Mouse (Mus musculus) stomach, embryonic 15.5 days (tissue): ENCODE measurements at regions not wholly inside any gene's neighbourhood (a gene's known extent, or its start where the extent isn't known, plus 50 kb on each side); places are given as distances from the start of the nearest gene placed in this dataset.
A peak's percentile ranks its signal among the peaks of the same experiment; 100 is the strongest.

Experiments
- ATAC-seq: fragments of 200-750 bp; cut with Nextera tagmentation; 2 replicates; pipeline ENCODE4 v1.8.0; 2017; ENCODE audit warnings: low read depth, moderate number of reproducible peaks, moderate TSS enrichment; ENCODE audit not compliant: insufficient read depth, low FRiP score
- H3K27ac ChIP-seq: fragments of 300-500 bp; sonication (generic); 2 replicates; pipeline ENCODE4 v1.5.1; 2015; ENCODE audit warnings: mild to moderate bottlenecking, inconsistent platforms
- H3K27me3 ChIP-seq: fragments of 300-500 bp; sonication (generic); replicated peaks from 2 replicates; pipeline ENCODE4 v1.6.1; 2015; ENCODE audit warnings: inconsistent platforms
- H3K36me3 ChIP-seq: fragments of 300-500 bp; sonication (generic); 2 replicates; pipeline ENCODE4 v1.6.1; 2015; ENCODE audit warnings: inconsistent platforms
- H3K4me1 ChIP-seq: fragments of 300-500 bp; sonication (generic); 2 replicates; pipeline ENCODE4 v1.6.1; 2015; ENCODE audit warnings: inconsistent platforms
- H3K4me2 ChIP-seq: fragments of 300-500 bp; sonication (generic); 2 replicates; pipeline ENCODE4 v1.6.1; 2015; ENCODE audit warnings: mild to moderate bottlenecking, inconsistent platforms
- H3K4me3 ChIP-seq: fragments of 300-500 bp; sonication (generic); replicated peaks from 2 replicates; pipeline ENCODE4 v1.5.1; 2015; ENCODE audit warnings: inconsistent platforms
- H3K9ac ChIP-seq: fragments of 300-500 bp; sonication (generic); 2 replicates; pipeline ENCODE4 v1.6.1; 2015; ENCODE audit warnings: inconsistent platforms
- H3K9me3 ChIP-seq: fragments of 300-500 bp; sonication (generic); 2 replicates; pipeline ENCODE4 v1.6.1; 2016; ENCODE audit warnings: inconsistent platforms
- WGBS: fragments of 180-500 bp; shearing (Covaris S2); methylation state at CpG from one replicate; pipeline ENCODE4 v1.1.7; 2015; 5-methylcytosine and 5-hydroxymethylcytosine counted together

GRCm38 (mm10) chr6:51168775-51169695 is 263.4 kb upstream of the Nfe2l3 start:
- H3K4me1 ChIP-seq = peaks cover 8% of the 10 kb centered on the region
- 9% methylated on average over 38 of the region's 38 CpGs for WGBS
- H3K27me3 ChIP-seq = no peaks in the 10 kb centered on the region

DNA sequence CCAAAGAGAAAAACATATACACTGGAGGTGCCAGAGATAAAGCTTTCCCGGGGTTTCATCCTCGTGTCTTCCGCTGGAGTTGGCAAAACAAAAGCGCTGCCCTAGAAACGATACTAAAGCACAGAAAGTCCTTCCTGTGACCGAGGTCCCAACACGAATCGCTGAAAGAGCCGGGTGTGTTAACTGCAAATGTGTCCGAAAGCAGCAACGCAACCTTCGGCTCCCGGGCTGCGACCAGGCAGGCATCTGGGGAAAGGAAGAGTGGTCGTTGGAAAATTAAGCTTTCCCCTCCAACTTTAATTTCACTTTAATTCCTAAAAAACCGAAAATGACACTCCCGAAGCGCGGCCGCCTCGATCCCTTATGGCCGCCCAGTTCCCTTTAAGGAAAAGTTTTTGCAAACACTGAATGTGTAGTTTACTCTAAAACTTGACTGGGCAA is 262.5 kb upstream of the Nfe2l3 start:
- Histone ChIP-seq H3K27ac (peak overlapping the region; percentile 95), H3K27me3 (peaks cover 8% of the 10 kb centered on the region; the same call in 1 of the 2 replicates), H3K9me3 (no peaks in the 10 kb centered on the region), H3K4me3 (peak overlapping the region; percentile 25), H3K36me3 (no peaks in the 10 kb centered on the region), H3K4me1 (peaks cover 16% of the 10 kb centered on the region), H3K4me2 (peak overlapping the region; percentile 52), H3K9ac (no peak overlapping the region)
- 2% methylated on average over 22 of the region's 22 CpGs for WGBS
- no peak for ATAC-seq

More at GRCm38 (mm10) chr6:51168775-51169695, 263.4 kb upstream of the Nfe2l3 start:
- peak overlapping the region; percentile 62 for H3K4me2 ChIP-seq
- no peaks in the 10 kb centered on the region for H3K9me3 ChIP-seq
- peak overlapping the region; percentile 95 for H3K27ac ChIP-seq
- no peaks in the 10 kb centered on the region for H3K36me3 ChIP-seq
- H3K9ac ChIP-seq = peak overlapping the region; percentile 22; the same call in 1 of the 2 replicates
- no peak for ATAC-seq
- H3K4me3 ChIP-seq = peak overlapping the region; percentile 32

- Histone ChIP-seq H3K4me3 (no peak overlapping the region), H3K27ac (peak overlapping the region; percentile 95), H3K36me3 (no peaks in the 10 kb centered on the region), H3K9me3 (no peaks in the 10 kb centered on the region), H3K9ac (no peak overlapping the region), H3K4me1 (peaks cover 16% of the 10 kb centered on the region), H3K4me2 (peak overlapping the region; percentile 52), H3K27me3 (peaks cover 11% of the 10 kb centered on the region; the same call in 1 of the 2 replicates)
- under 1% methylated on average over 11 of the region's 11 CpGs for WGBS
- 0 out of 2 replicates have a peak, but pooled peaks have one; percentile 19 for ATAC-seq
Measured at GRCm38 (mm10) chr6:51170414-51170813, 262.1 kb upstream of the Nfe2l3 start.

- H3K9ac ChIP-seq = no peak overlapping the region
- H3K4me1 ChIP-seq = peaks cover 16% of the 10 kb centered on the region
- H3K4me2 ChIP-seq = peak overlapping the region; percentile 52; the same call in 1 of the 2 replicates
- WGBS = under 1% methylated on average over 11 of the region's 11 CpGs
- H3K9me3 ChIP-seq = no peaks in the 10 kb centered on the region
- peak overlapping the region; percentile 95 for H3K27ac ChIP-seq
- peak; percentile 81 for ATAC-seq
- no peak overlapping the region for H3K4me3 ChIP-seq
- no peaks in the 10 kb centered on the region for H3K36me3 ChIP-seq
- peaks cover 13% of the 10 kb centered on the region; the same call in 1 of the 2 replicates for H3K27me3 ChIP-seq
Measured at GRCm38 (mm10) chr6:51170871-51171270, 261.6 kb upstream of the Nfe2l3 start.

DNA sequence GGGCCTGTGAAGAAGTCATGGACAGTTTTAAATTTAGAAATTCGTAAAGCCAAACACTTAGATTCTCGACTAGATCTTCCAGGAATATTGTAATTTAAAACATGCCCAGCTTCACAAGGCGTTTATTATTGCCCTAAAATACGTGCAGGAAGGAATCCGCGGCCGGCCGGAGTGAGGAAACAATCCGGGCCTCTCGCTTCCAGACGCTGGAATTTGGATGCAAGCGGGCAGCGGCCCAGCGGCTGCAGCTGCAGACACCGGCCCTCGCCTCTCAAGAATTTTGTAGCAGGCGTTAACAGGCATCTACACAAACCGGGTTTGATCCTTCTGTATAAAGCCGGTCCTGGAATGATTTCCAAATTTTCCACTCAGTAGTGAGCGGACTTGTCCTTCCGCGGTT is 260.7 kb upstream of the Nfe2l3 start:
- ATAC-seq = no peak
- peaks cover 16% of the 10 kb centered on the region; the same call in 1 of the 2 replicates for H3K27me3 ChIP-seq
- 4% methylated on average over 22 of the region's 22 CpGs for WGBS

GRCm38 (mm10) chr6:51172331-51172791 is 260.1 kb upstream of the Nfe2l3 start:
- WGBS = 6% methylated on average over 12 of the region's 12 CpGs
- peak overlapping the region; percentile 23 for H3K4me3 ChIP-seq
- peak overlapping the region; percentile 66 for H3K4me2 ChIP-seq
- H3K9me3 ChIP-seq = no peaks in the 10 kb centered on the region
- H3K9ac ChIP-seq = no peak overlapping the region
- H3K27ac ChIP-seq = peak overlapping the region; percentile 87
- ATAC-seq = 0 out of 2 replicates have a peak, but pooled peaks have one; percentile 6
- peaks cover 16% of the 10 kb centered on the region; the same call in 1 of the 2 replicates for H3K27me3 ChIP-seq
- H3K4me1 ChIP-seq = peaks cover 16% of the 10 kb centered on the region
- no peaks in the 10 kb centered on the region for H3K36me3 ChIP-seq

More for the DNA sequence above, 260.7 kb upstream of the Nfe2l3 start:
- H3K4me2 ChIP-seq = peak overlapping the region; percentile 66
- H3K9ac ChIP-seq = no peak overlapping the region; the same call in 1 of the 2 replicates
- H3K4me1 ChIP-seq = peaks cover 16% of the 10 kb centered on the region
- no peaks in the 10 kb centered on the region for H3K9me3 ChIP-seq
- H3K27ac ChIP-seq = peak overlapping the region; percentile 87
- no peak overlapping the region for H3K4me3 ChIP-seq
- no peaks in the 10 kb centered on the region for H3K36me3 ChIP-seq

GRCm38 (mm10) chr6:51172856-51173619 is 259.4 kb upstream of the Nfe2l3 start:
- peak; percentile 88 for ATAC-seq
- Histone ChIP-seq H3K27ac (peak overlapping the region; percentile 87), H3K4me2 (peak overlapping the region; percentile 66), H3K36me3 (no peaks in the 10 kb centered on the region), H3K27me3 (peaks cover 16% of the 10 kb centered on the region; the same call in 1 of the 2 replicates), H3K9ac (no peak overlapping the region), H3K4me3 (peak overlapping the region; percentile 27), H3K4me1 (peaks cover 16% of the 10 kb centered on the region), H3K9me3 (no peaks in the 10 kb centered on the region)
- 1% methylated on average over 25 of the region's 25 CpGs for WGBS

- H3K27ac ChIP-seq = peak overlapping the region; percentile 77
- peak overlapping the region; percentile 27 for H3K4me3 ChIP-seq
- no peak for ATAC-seq
- H3K4me1 ChIP-seq = peaks cover 13% of the 10 kb centered on the region
- no peak overlapping the region for H3K9ac ChIP-seq
- 5% methylated on average over 28 of the region's 28 CpGs for WGBS
- H3K9me3 ChIP-seq = no peaks in the 10 kb centered on the region
- H3K4me2 ChIP-seq = peak overlapping the region; percentile 66
- no peaks in the 10 kb centered on the region for H3K36me3 ChIP-seq
- peaks cover 16% of the 10 kb centered on the region; the same call in 1 of the 2 replicates for H3K27me3 ChIP-seq
Measured at GRCm38 (mm10) chr6:51173620-51174442, 258.6 kb upstream of the Nfe2l3 start.

GRCm38 (mm10) chr6:51174443-51175021 is 257.9 kb upstream of the Nfe2l3 start:
- no peak overlapping the region for H3K9ac ChIP-seq
- no peaks in the 10 kb centered on the region for H3K9me3 ChIP-seq
- no peak for ATAC-seq
- WGBS = 16% methylated on average over 18 of the region's 18 CpGs
- H3K27me3 ChIP-seq = peaks cover 20% of the 10 kb centered on the region; the same call in 1 of the 2 replicates
- H3K27ac ChIP-seq = peak overlapping the region; percentile 77; the same call in 1 of the 2 replicates
- no peaks in the 10 kb centered on the region for H3K36me3 ChIP-seq
- H3K4me1 ChIP-seq = peaks cover 11% of the 10 kb centered on the region
- H3K4me3 ChIP-seq = 0 out of 2 replicates have a peak overlapping the region, but pooled peaks have one; percentile 27
- peak overlapping the region; percentile 66 for H3K4me2 ChIP-seq

DNA sequence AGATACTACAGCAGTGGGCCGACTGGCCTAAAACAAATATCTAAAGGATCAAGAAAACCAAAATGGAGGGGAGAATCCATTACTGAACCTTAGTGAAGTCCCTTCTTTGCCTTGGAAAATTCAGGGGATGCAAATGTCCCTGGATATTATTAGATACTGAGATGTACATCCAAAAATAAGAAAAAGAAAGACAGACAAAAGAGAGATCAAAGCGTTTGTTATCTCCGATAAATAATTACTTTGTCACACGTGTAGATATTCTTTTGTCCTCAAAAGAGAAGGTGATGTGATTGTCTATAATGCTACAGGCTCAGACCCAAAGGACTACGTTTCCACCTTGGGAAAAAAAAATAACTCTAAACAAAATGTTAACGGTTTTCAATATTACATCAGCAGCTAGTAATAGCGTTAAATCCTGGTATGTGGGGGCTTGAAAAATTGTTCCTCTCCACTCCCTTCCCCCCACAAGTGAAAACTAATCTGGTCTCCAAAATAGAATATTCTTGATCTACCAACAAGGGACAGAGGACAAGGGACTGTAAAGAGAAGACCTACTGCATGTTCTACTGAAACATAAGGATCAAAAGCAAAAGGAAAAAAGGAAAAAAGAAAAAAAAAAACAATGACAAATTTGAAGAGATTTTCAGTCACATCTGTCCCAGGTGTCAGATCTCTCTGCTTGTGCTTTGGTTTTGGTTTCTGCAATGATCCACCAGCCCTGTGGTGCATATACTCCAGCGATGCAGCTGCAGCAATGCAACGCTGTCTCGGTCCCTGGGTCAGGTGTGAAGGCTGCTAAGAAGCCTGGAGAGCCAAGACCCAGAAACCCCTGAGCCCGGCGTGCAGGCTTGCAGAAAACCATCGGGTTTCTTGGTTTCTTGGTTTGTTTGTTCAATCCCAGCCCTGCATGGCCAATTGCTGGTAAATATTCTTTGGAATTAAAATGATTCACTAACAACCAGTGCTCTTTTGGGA is 256.6 kb upstream of the Nfe2l3 start:
- Histone ChIP-seq H3K27ac (no peak overlapping the region), H3K9me3 (no peaks in the 10 kb centered on the region), H3K4me3 (no peak overlapping the region), H3K36me3 (no peaks in the 10 kb centered on the region), H3K4me2 (no peak overlapping the region), H3K4me1 (peaks cover 11% of the 10 kb centered on the region), H3K27me3 (peaks cover 25% of the 10 kb centered on the region; the same call in 1 of the 2 replicates), H3K9ac (no peak overlapping the region)
- 37% methylated on average over 13 of the region's 13 CpGs for WGBS
- ATAC-seq = no peak
